Mouse (Mus musculus) layer of hippocampus, postnatal 36 days (tissue): ENCODE results near the gene Alpk1. TPM values are rescaled to one million over a fixed set of nuclear protein-coding genes. Genes with fewer than 3 reads are reported as not detected.
"Not testable (repeated sequence)": the region's sequence is repeated elsewhere in the genome, so short reads cannot be mapped to it uniquely, and the experiment has no call there.

Experiments
- DNase-seq, 2 experiments: peaks; one replicate each; pipeline ENCODE4 v3.0.0; 2022
- total RNA-seq, 2 experiments: library from RNA; stranded (reverse); gene quantifications; 2 replicates each; pipeline ENCODE4 v1.2.3; 2021

Alpk1 gene
- total RNA-seq, 2 experiments from 2014 or later: 7.8 to 7.9 TPM

GRCm38 (mm10) chr3:127790234-127791055 is 10.1 kb upstream of the Alpk1 start:
- no peak for DNase-seq

GRCm38 (mm10) chr3:127789500-127790191 is 9.3 kb upstream of the Alpk1 start, which contains the start of gene Tifa:
Tifa (plus strand) TSS chr3:127789805.
- peak; percentile 35 to 55 for DNase-seq

GRCm38 (mm10) chr3:127788919-127789318 is 8.6 kb upstream of the Alpk1 start:
- no peak for DNase-seq

- DNase-seq: no peak
Measured at GRCm38 (mm10) chr3:127788038-127788437, 7.7 kb upstream of the Alpk1 start.

- DNase-seq: no peak
Measured at GRCm38 (mm10) chr3:127787032-127787431, 6.7 kb upstream of the Alpk1 start.

GRCm38 (mm10) chr3:127783680-127784079 is 3.4 kb upstream of the Alpk1 start:
- not testable (repeated sequence) for DNase-seq

GRCm38 (mm10) chr3:127782921-127783320 is 2.6 kb upstream of the Alpk1 start:
- DNase-seq: no peak

GRCm38 (mm10) chr3:127780921-127781320 is 594 bp upstream of the Alpk1 start:
- no peak for DNase-seq

GRCm38 (mm10) chr3:127769146-127769545 is 11.2 kb downstream of the Alpk1 start:
- no peak for DNase-seq

GRCm38 (mm10) chr3:127765971-127766370 is 14.4 kb downstream of the Alpk1 start:
- no peak for DNase-seq

GRCm38 (mm10) chr3:127764541-127764940 is 15.8 kb downstream of the Alpk1 start:
- DNase-seq: no peak

- peak; percentile 56 to 78 for DNase-seq
Measured at GRCm38 (mm10) chr3:127763076-127763612, 17.2 kb downstream of the Alpk1 start.

- no peak for DNase-seq
Measured at GRCm38 (mm10) chr3:127762403-127762802, 17.9 kb downstream of the Alpk1 start.

GRCm38 (mm10) chr3:127759212-127759611 is 21.1 kb downstream of the Alpk1 start:
- DNase-seq: peak; percentile 26 to 33

- DNase-seq: no peak
Measured at GRCm38 (mm10) chr3:127758806-127759205, 21.5 kb downstream of the Alpk1 start.

GRCm38 (mm10) chr3:127757886-127758301 is 22.4 kb downstream of the Alpk1 start:
- no peak for DNase-seq

GRCm38 (mm10) chr3:127756458-127756857 is 23.9 kb downstream of the Alpk1 start:
- DNase-seq: no peak

GRCm38 (mm10) chr3:127749981-127750562 is 30.3 kb downstream of the Alpk1 start:
- DNase-seq: no peak

GRCm38 (mm10) chr3:127749266-127749665 is 31.1 kb downstream of the Alpk1 start:
- no peak for DNase-seq

- DNase-seq: no peak
Measured at GRCm38 (mm10) chr3:127748644-127749043, 31.7 kb downstream of the Alpk1 start.

GRCm38 (mm10) chr3:127745911-127746640 is 34.3 kb downstream of the Alpk1 start:
- DNase-seq: no peak

- DNase-seq: no peak
Measured at GRCm38 (mm10) chr3:127745504-127745903, 34.8 kb downstream of the Alpk1 start.
